Mouse (Mus musculus) CH12.LX (cell line): ENCODE measurements around the gene Snx8. TPM values are rescaled to one million over a fixed set of nuclear protein-coding genes. Genes with fewer than 3 reads are reported as not detected.
A peak's percentile ranks its signal among the peaks of the same experiment; 100 is the strongest.

Source experiments
- DNase-seq: peaks from one replicate; pipeline ENCODE4 v3.0.0-alpha.2; 2013; ENCODE audit errors: extremely low read depth
- H3K27ac ChIP-seq: 2 replicates; pipeline ENCODE4 v1.5.1; 2012; ENCODE audit warnings: low read depth, mild to moderate bottlenecking, control low read depth, moderate library complexity; ENCODE audit not compliant: insufficient read depth
- H3K27me3 ChIP-seq: replicated peaks from 2 replicates; pipeline ENCODE3; 2012; ENCODE audit warnings: inconsistent platforms
- H3K36me3 ChIP-seq, 2 experiments: replicated peaks in 1 of 2; 2 replicates each; pipeline versions ENCODE3 to v1.6.1; 2012; ENCODE audit warnings: inconsistent platforms in 1 of 2, low read length in 1 of 2, mild to moderate bottlenecking in 1 of 2, mixed read lengths in 1 of 2, moderate library complexity in 1 of 2; ENCODE audit not compliant: control insufficient read depth in 1 of 2, insufficient read depth in 1 of 2
- H3K4me1 ChIP-seq, 2 experiments: 2 replicates each; pipeline ENCODE4 v1.6.1; 2012; ENCODE audit warnings: inconsistent platforms in 1 of 2, moderate library complexity in 1 of 2; ENCODE audit not compliant: insufficient read depth in 2 of 2, control insufficient read depth in 1 of 2
- H3K4me2 ChIP-seq: 2 replicates; pipeline ENCODE4 v1.6.1; 2012; ENCODE audit warnings: low read depth, mild to moderate bottlenecking, control low read depth; ENCODE audit not compliant: poor library complexity, insufficient read depth, severe bottlenecking
- H3K4me3 ChIP-seq, 3 experiments: fragments of 150-350 bp in 1 of 3; sonication (generic) in 1 of 3; replicated peaks in 1 of 3; 2 replicates each; pipeline versions ENCODE3 to v1.5.1; 2011 to 2012; ENCODE audit warnings: low read depth in 2 of 3, low read length in 2 of 3, mild to moderate bottlenecking in 2 of 3, moderate library complexity in 2 of 3, control low read depth in 1 of 3, improper control_type of control experiment in 1 of 3, inconsistent platforms in 1 of 3, mixed read lengths in 1 of 3; ENCODE audit not compliant: poor library complexity in 1 of 3
- H3K79me2 ChIP-seq: replicated peaks from 2 replicates; pipeline ENCODE4 v1.6.1; 2012; ENCODE audit warnings: mild to moderate bottlenecking, moderate library complexity; ENCODE audit not compliant: control insufficient read depth, poor library complexity, insufficient read depth, severe bottlenecking; ENCODE audit errors: extremely low read depth
- H3K9ac ChIP-seq: 2 replicates; pipeline ENCODE4 v1.6.1; 2012; ENCODE audit warnings: low read depth, mild to moderate bottlenecking, control low read depth, moderate library complexity; ENCODE audit not compliant: insufficient read depth
- H3K9me3 ChIP-seq: replicated peaks from 2 replicates; pipeline ENCODE3; 2012; ENCODE audit warnings: low read length, inconsistent platforms, mixed read lengths
- CHD1 ChIP-seq: IDR thresholded peaks from 2 replicates; pipeline ENCODE4 v1.6.1; 2012; ENCODE audit warnings: low read depth, low read length, improper control_type of control experiment, inconsistent platforms
- CTCF ChIP-seq, 2 experiments: IDR thresholded peaks in 1 of 2; conservative IDR thresholded peaks in 1 of 2; 2 replicates each; pipeline ENCODE4 v1.5.1; 2011 to 2012; ENCODE audit warnings: low read depth in 2 of 2, low read length in 2 of 2, improper control_type of control experiment in 1 of 2, inconsistent platforms in 1 of 2, mild to moderate bottlenecking in 1 of 2, moderate library complexity in 1 of 2
- ELF1 ChIP-seq: IDR thresholded peaks from 2 replicates; pipeline ENCODE4 v1.6.1; 2014; ENCODE audit warnings: low read depth, mild to moderate bottlenecking, inconsistent platforms, low read length, improper control_type of control experiment
- ETS1 ChIP-seq: conservative IDR thresholded peaks from 2 replicates; pipeline ENCODE4 v1.6.1; 2012; ENCODE audit warnings: low read depth, mild to moderate bottlenecking, inconsistent platforms, low read length, improper control_type of control experiment, moderate library complexity
- HCFC1 ChIP-seq: IDR thresholded peaks from 2 replicates; pipeline ENCODE4 v1.6.1; 2012; ENCODE audit warnings: low read depth, mild to moderate bottlenecking, inconsistent platforms, low read length, improper control_type of control experiment
- IRF4 ChIP-seq: IDR thresholded peaks from 2 replicates; pipeline ENCODE4 v1.6.1; 2014; ENCODE audit warnings: low read depth, mild to moderate bottlenecking, inconsistent platforms, low read length, improper control_type of control experiment
- MYC ChIP-seq: IDR thresholded peaks from 2 replicates; pipeline ENCODE4 v1.6.1; 2011; ENCODE audit warnings: low read depth, mild to moderate bottlenecking, improper control_type of control experiment, low read length
- NRF1 ChIP-seq: IDR thresholded peaks from 2 replicates; pipeline ENCODE4 v1.6.1; 2014; ENCODE audit warnings: low read depth, mild to moderate bottlenecking, inconsistent platforms, low read length, improper control_type of control experiment, moderate library complexity
- PAX5 ChIP-seq: IDR thresholded peaks from 2 replicates; pipeline ENCODE4 v1.6.1; 2012; ENCODE audit warnings: low read length, inconsistent platforms, mixed read lengths
- POLR2A ChIP-seq: IDR thresholded peaks from 2 replicates; pipeline ENCODE4 v1.6.1; 2011; ENCODE audit warnings: low read depth, mild to moderate bottlenecking, improper control_type of control experiment, low read length
- POLR2AphosphoS2 ChIP-seq: IDR thresholded peaks from 2 replicates; pipeline ENCODE4 v1.6.1; 2011; ENCODE audit warnings: low read depth, low read length, improper control_type of control experiment
- TBP ChIP-seq: conservative IDR thresholded peaks from 2 replicates; pipeline ENCODE4 v1.6.1; 2011; ENCODE audit warnings: low read depth, low read length, improper control_type of control experiment
- UBTF ChIP-seq: IDR thresholded peaks from 2 replicates; pipeline ENCODE4 v1.6.1; 2012; ENCODE audit warnings: low read depth, mild to moderate bottlenecking, inconsistent platforms, low read length, improper control_type of control experiment, moderate library complexity
- ZMIZ1 ChIP-seq: IDR thresholded peaks from 2 replicates; pipeline ENCODE4 v1.6.1; 2012; ENCODE audit warnings: low read depth, mild to moderate bottlenecking, inconsistent platforms, low read length, improper control_type of control experiment
- ZNF384 ChIP-seq: IDR thresholded peaks from 2 replicates; pipeline ENCODE4 v1.6.1; 2012; ENCODE audit warnings: low read depth, low read length, improper control_type of control experiment, inconsistent platforms
- dilution Hi-C: fragments of 300-500 bp; cut with MboI; formaldehyde crosslinking; loops from 2 replicates; pipeline ENCODE4 v1.14.3; 2020; ENCODE audit warnings: low sequenced_read_pairs; ENCODE audit not compliant: extremely low pct_unique_long_range_greater_than_20kb, extremely low pct_ligation_motif_present
- in situ Hi-C: fragments of 300-500 bp; cut with MboI; formaldehyde crosslinking; loops from 3 replicates; pipeline ENCODE4 v1.14.3; 2019; ENCODE audit warnings: low sequenced_read_pairs, low pct_ligation_motif_present, low pct_unique_long_range_greater_than_20kb, mixed read lengths
- polyA plus RNA-seq: library from polyadenylated mRNA; unstranded; fragments of >175 nt; gene quantifications from 2 replicates; pipeline ENCODE4 v1.2.1, GENCODE M21; 2012; ENCODE audit warnings: low read depth; ENCODE audit not compliant: insufficient read length
- total RNA-seq, 2 experiments: library from RNA; depleted of rRNA; stranded (reverse); fragments of 300-350 nt in 1 of 2; fragments of >200 nt in 1 of 2; gene quantifications; 2 replicates each; pipeline ENCODE4 v1.2.3; 2012 to 2014

Gene Snx8
- total and polyA plus RNA-seq, 3 experiments: 20.8 to 42.4 (median 34.6) TPM

DNA sequence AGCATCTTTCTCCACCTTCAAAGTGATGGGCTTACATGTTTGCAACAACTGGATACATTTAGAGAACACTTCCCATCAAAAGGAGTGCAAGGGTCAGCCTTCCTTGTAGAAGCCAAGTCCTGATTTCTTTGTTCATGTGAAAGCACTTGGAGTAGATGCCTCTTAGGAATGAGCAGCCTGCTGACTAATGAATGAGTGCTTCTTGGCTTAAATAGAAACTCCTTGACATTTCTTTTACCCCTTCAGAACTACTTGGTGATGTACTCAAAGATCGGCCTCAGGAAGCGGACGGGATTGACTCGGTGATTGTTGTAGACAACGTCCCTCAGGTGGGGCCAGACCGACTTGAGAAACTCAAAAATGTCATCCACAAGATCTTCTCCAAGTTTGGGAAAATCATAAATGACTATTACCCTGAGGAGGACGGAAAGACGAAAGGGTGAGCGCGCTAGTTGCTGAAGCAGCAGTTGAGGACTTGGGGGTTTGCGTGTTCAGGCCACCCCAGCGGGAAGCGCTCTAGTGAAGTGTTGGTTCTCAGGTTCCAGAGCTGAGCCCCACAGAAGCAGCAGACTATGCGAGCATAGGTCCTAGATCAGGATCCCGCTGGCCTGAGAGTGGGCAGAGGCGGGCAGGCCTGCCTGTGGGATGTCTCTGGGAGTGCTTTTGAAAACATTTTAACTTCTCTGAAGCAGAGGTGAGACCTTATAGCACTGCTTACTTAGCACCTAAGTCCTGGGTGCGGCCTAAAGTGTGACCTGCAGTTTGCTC lies 36.1 kb upstream of the Snx8 start:
- no peaks in the 10 kb centered on the region for H3K9me3 ChIP-seq
- dilution Hi-C loops: no loop called here
- H3K4me3 ChIP-seq: no peak overlapping the region
- no peak overlapping the region for H3K9ac ChIP-seq
- peaks cover 57 to 93% of the 10 kb centered on the region in 2 experiments for H3K36me3 ChIP-seq
- H3K27ac ChIP-seq: no peak overlapping the region
- H3K4me2 ChIP-seq: no peak overlapping the region
- H3K79me2 ChIP-seq: peaks cover 61% of the 10 kb centered on the region
- in situ Hi-C loops: no loop called here
- H3K27me3 ChIP-seq: no peaks in the 10 kb centered on the region
- no peak for DNase-seq
- no peak for TF ChIP-seq ETS1
- no peak for TF ChIP-seq NRF1
- no peak for TF ChIP-seq PAX5
- peaks cover 4 to 32% of the 10 kb centered on the region in 2 experiments for H3K4me1 ChIP-seq

- peaks cover 17 to 48% of the 10 kb centered on the region in 2 experiments for H3K36me3 ChIP-seq
- dilution Hi-C loops (no loop called here), in situ Hi-C loops (loop anchor here (25.0 kb wide), 1 partner anchor 233 kb away; no protein-coding TSS in a partner anchor)
- H3K4me1 ChIP-seq: peaks cover 4 to 32% of the 10 kb centered on the region in 2 experiments
- peak overlapping the region; percentile 90 for H3K4me2 ChIP-seq
- peak overlapping the region; percentile 100 for H3K9ac ChIP-seq
- TF ChIP-seq POLR2A (no peak), CTCF (conservative IDR thresholded peaks at IDR 0.05 in 1 of 2, IDR thresholded peaks at IDR 0.05 in 1 of 2; ENCODE audit: low read depth in 2 of 2, low read length in 2 of 2) (no peak)
- no peak for DNase-seq
- peak overlapping the region; percentile 80 to 100 (median 98) for H3K4me3 ChIP-seq
- H3K79me2 ChIP-seq: peaks cover 65% of the 10 kb centered on the region
- no peak overlapping the region for H3K27ac ChIP-seq
- H3K9me3 ChIP-seq: no peaks in the 10 kb centered on the region
- no peaks in the 10 kb centered on the region for H3K27me3 ChIP-seq
These were observed 31.6 kb upstream of the Snx8 start for GRCm38 (mm10) chr5:140420616-140421015.

DNA sequence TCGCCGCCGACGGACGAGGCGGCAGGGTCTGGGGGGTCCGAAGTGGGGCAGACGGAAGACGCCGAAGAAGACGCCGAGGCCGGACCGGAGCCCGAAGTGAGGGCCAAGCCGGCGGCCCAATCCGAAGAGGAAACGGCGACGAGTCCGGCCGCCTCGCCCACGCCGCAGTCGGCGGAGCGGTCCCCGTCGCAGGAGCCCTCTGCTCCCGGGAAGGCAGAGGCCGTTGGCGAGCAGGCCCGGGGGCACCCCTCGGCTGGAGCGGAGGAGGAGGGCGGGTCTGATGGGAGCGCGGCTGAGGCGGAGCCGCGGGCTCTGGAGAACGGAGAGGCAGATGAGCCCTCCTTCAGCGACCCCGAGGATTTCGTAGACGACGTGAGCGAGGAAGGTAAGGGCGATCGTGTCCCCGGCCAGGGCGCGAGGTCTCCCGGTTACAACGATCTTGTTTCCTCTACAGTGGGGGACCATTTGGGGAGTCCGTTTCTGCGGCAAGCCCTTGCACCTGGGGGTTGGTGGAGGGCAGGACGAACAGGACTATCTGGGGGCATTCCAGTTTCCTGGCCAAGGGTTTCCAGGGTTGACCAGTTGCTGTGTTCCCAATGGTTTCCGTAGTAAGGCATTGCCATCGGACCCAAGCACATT lies 30.5 kb upstream of the Snx8 start:
- TF ChIP-seq ELF1 (peak; percentile 1; the same call in 1 of the 2 replicates), CHD1 (no peak), ZMIZ1 (peak; percentile 13; the same call in 1 of the 2 replicates), HCFC1 (no peak), TBP (no peak), ZNF384 (no peak), UBTF (peak; percentile 77; the same call in 1 of the 2 replicates), MYC (no peak), POLR2AphosphoS2 (0 out of 2 replicates have a peak, but pooled peaks have one; percentile 4), IRF4 (no peak)
- in situ Hi-C loops: loop anchor here (10.0 to 25.0 kb wide), 2 partner anchors 232 to 585 kb away; no protein-coding TSS in a partner anchor
- peaks cover 4 to 39% of the 10 kb centered on the region in 2 experiments for H3K4me1 ChIP-seq
- peak; percentile 9 for DNase-seq
- H3K27me3 ChIP-seq: no peaks in the 10 kb centered on the region
- H3K27ac ChIP-seq: peak overlapping the region; percentile 25; the same call in 1 of the 2 replicates
- H3K4me2 ChIP-seq: peak overlapping the region; percentile 90
- no peaks in the 10 kb centered on the region for H3K9me3 ChIP-seq
- H3K79me2 ChIP-seq: peaks cover 55% of the 10 kb centered on the region
- peaks cover 9 to 38% of the 10 kb centered on the region in 2 experiments for H3K36me3 ChIP-seq
- H3K9ac ChIP-seq: peak overlapping the region; percentile 100
- dilution Hi-C loops: no loop called here
- H3K4me3 ChIP-seq: peak overlapping the region; percentile 80 to 100 (median 98)
